Mouse (Mus musculus): ENCODE results near the gene Kcnmb1. TPM values are rescaled to one million over a fixed set of nuclear protein-coding genes. Genes with fewer than 3 reads are reported as not detected.

The Kcnmb1 gene
- under 1 TPM; 0.35 to 0.66 (median 0.42) TPM for total RNA-seq (2022)

- no peak for DNase-seq (ENCODE audit: low spot score in 2 of 2)
Observed at GRCm38 (mm10) chr11:33962688-33963407, at the start of gene Kcnmb1. Gene Kcnmb1, plus strand, starts transcription at chr11:33963013.

GRCm38 (mm10) chr11:33913061-33913460 is 49.8 kb upstream of the Kcnmb1 start:
- no peak for DNase-seq (ENCODE audit: low spot score in 2 of 2)

- no peak for DNase-seq (ENCODE audit: low spot score in 2 of 2)
Observed at GRCm38 (mm10) chr11:33914216-33914615, 48.6 kb upstream of the Kcnmb1 start.

- DNase-seq (ENCODE audit: low spot score in 2 of 2): peak in 1 of 2 experiments; percentile 83
Observed at GRCm38 (mm10) chr11:33917574-33917973, 45.2 kb upstream of the Kcnmb1 start.

DNA sequence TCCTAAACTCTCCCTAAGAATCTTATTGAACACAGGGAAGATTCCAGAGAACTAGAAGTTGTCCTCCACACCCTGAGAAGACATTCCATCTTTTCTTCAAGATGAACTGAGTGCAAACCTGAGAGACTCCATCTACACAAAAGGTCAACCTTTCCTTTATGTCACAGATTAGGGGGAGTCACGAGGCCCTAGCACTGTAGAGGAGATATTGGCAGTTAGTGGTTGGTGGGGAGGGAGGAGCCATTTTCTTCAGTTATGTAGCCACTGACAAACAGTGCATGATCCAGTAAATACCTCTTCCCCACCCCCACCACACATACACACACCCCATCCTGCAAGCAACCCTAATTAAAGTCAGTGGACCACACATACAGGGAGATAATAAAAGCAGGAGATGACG is 44.4 kb upstream of the Kcnmb1 start:
- DNase-seq (ENCODE audit: low spot score in 2 of 2): no peak

GRCm38 (mm10) chr11:33919826-33920225 is 43.0 kb upstream of the Kcnmb1 start:
- no peak for DNase-seq (ENCODE audit: low spot score in 2 of 2)

DNA sequence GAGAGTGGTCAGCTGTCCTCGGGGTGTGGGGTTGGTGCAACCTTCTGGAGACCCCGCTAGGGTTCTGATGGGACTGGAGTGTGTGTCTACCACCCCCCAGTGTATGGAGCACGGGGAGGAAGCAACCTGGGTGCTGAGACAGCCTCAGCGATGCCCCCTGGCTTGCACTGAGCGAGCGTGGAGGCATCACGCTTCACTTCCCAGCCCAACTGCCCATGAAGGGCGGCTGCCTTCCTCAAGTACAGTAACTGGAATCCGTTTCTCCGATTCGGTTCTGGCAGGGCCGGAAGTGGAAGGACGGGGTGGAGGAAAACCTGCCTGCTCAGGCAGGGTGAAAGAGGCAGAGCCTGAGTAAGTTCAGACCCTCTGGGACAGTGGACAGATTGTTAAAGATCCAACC is 41.4 kb upstream of the Kcnmb1 start:
- DNase-seq (ENCODE audit: low spot score in 2 of 2): no peak

- no peak for DNase-seq (ENCODE audit: low spot score in 2 of 2)
Observed at GRCm38 (mm10) chr11:33923031-33923430, 39.8 kb upstream of the Kcnmb1 start.

DNA sequence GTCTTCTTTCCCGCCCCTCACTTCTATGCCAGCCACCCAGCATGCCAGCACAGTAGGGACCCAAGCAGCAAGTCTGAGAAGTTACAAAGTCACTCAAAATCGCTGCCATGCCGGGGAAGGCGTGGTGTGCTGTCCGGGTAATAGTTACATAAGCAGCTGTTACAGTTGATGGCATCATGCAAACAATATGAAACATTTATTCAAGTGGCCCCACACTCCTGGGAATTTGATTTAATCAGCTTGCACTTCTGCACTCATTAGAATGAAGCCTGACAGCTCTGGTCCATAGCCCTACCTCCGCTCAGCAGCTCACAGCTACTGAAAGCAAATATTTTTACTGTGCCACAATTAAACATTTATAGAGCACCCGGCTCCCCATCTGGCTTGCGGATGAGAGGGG is 37.0 kb upstream of the Kcnmb1 start:
- DNase-seq (ENCODE audit: low spot score in 2 of 2): no peak

GRCm38 (mm10) chr11:33926551-33926950 is 36.3 kb upstream of the Kcnmb1 start:
- no peak for DNase-seq (ENCODE audit: low spot score in 2 of 2)

- no peak for DNase-seq (ENCODE audit: low spot score in 2 of 2)
Observed at GRCm38 (mm10) chr11:33927321-33927720, 35.5 kb upstream of the Kcnmb1 start.

GRCm38 (mm10) chr11:33927836-33928235 is 35.0 kb upstream of the Kcnmb1 start:
- DNase-seq (ENCODE audit: low spot score in 2 of 2): no peak

GRCm38 (mm10) chr11:33928658-33929057 is 34.2 kb upstream of the Kcnmb1 start:
- no peak for DNase-seq (ENCODE audit: low spot score in 2 of 2)

DNA sequence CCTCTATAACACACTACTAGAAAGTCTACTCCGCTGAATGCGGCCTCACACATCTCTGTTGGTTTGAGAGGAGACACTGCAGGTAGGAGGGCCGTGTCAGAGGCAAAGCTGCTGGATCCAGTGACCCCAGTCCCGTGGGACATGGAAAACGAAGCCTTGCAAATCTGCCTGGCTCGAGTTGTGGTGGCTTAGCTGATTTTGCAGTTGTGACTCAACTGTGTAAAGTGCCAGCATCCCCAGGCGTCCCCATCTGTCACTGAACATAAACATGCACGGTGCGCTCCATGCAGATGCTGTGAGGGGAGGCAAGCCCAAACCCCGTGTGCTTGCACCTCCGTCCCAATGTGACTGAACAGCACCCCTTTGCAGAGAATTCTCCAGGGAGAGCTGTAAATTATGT is 33.4 kb upstream of the Kcnmb1 start:
- peak in 1 of 2 experiments; percentile 28 for DNase-seq (ENCODE audit: low spot score in 2 of 2)

DNA sequence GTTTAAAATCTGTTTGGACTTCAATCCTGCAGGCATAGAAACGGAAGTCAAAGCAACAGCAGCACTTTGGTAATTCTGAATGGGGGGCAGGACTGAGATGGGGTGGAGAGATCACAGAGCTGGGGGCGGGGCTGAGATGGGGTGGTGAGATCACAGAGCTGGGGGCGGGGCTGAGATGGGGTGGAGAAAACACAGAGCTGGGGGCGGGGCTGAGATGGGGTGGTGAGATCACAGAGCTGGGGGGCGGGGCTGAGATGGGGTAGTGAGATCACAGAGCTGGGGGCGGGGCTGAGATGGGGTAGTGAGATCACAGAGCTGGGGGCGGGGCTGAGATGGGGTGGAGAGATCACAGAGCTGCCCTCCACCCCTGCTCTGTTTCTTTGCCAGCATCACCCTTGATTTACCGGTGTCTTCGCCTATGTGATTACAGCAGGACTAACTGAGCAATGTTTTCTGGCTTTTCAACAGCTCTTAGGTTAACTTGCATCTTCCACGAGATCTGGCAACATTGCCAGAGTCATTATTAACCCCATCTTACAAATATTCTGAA is 30.9 kb upstream of the Kcnmb1 start:
- no peak for DNase-seq (ENCODE audit: low spot score in 2 of 2)

- no peak for DNase-seq (ENCODE audit: low spot score in 2 of 2)
Observed at GRCm38 (mm10) chr11:33932386-33933111, 30.3 kb upstream of the Kcnmb1 start.

DNA sequence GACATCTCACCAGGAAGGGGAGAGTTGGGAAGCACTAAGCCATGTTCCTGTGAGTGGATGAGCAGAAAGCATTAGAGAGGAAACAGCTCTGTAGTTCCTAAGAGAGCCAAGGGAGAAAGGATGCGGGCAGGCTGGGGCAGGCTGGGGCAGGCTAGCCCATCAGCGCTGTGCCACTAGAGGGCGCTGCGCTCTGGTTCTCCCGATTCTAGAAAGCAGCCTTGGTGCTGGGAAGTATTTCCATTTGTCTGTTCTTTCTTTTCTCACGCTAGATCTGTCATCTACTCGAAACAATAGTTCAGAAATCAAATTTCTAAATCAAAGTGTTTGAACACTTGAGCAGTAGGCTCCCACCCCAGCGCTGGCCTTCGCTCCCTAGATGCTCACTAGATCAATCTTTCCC is 28.5 kb upstream of the Kcnmb1 start:
- DNase-seq (ENCODE audit: low spot score in 2 of 2): no peak

- no peak for DNase-seq (ENCODE audit: low spot score in 2 of 2)
Observed at GRCm38 (mm10) chr11:33937641-33938040, 25.2 kb upstream of the Kcnmb1 start.

- no peak for DNase-seq (ENCODE audit: low spot score in 2 of 2)
Observed at GRCm38 (mm10) chr11:33938561-33939274, 24.1 kb upstream of the Kcnmb1 start.

GRCm38 (mm10) chr11:33939456-33940113 is 23.2 kb upstream of the Kcnmb1 start:
- no peak for DNase-seq (ENCODE audit: low spot score in 2 of 2)

DNA sequence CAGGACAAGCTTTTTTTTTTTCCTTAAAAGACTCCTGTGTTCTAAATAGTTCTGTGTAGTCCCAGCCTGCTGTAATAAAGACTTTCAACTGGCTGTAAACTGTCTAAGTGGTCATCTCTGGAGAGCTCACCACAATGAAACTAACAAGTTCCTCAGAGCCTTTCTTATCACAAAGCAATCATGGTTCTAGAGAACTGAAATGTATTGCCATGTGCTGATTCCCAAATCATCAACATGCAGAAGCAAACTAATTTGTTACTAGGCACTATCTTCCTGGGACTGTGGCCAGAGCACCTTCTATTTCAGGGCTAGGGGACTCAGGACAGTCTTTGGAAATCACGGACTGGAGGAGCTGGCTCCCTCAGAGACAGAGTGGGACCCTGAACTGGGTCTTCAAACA is 19.2 kb upstream of the Kcnmb1 start:
- no peak for DNase-seq (ENCODE audit: low spot score in 2 of 2)

All from left cerebral cortex, adult 8-10 months (tissue).